Mouse (Mus musculus): ENCODE measurements around the gene Hs3st6.
"Not testable (repeated sequence)": the region's sequence is repeated elsewhere in the genome, so short reads cannot be mapped to it uniquely, and the experiment has no call there.

Gene Hs3st6

GRCm38 (mm10) chr17:24752415-24753394, at the start of gene Hs3st6:
Gene Hs3st6, plus strand, starts transcription at chr17:24752988.
- peak in 1 of 2 experiments; percentile 31 for DNase-seq

- no peak for DNase-seq
These were observed 47.0 kb upstream of the Hs3st6 start for GRCm38 (mm10) chr17:24705821-24706220.

GRCm38 (mm10) chr17:24706982-24707800, 45.6 kb upstream of the Hs3st6 start, which contains the start of gene Tbl3:
Gene Tbl3, minus strand, starts transcription at chr17:24707660.
- DNase-seq, result peak; percentile 89

- DNase-seq, result no peak
These were observed 44.9 kb upstream of the Hs3st6 start for GRCm38 (mm10) chr17:24707801-24708425.

GRCm38 (mm10) chr17:24708646-24709045, 44.1 kb upstream of the Hs3st6 start:
- DNase-seq, result no peak

- no peak for DNase-seq
These were observed 37.2 kb upstream of the Hs3st6 start for GRCm38 (mm10) chr17:24715556-24715955.

- DNase-seq, result no peak
These were observed 36.6 kb upstream of the Hs3st6 start for GRCm38 (mm10) chr17:24716166-24716682.

GRCm38 (mm10) chr17:24717943-24718342, 34.8 kb upstream of the Hs3st6 start, which contains the start of the genes Rnf151 and Rps2:
Gene Rnf151, minus strand, starts transcription at chr17:24718063.
Gene Rps2, plus strand, starts transcription at chr17:24718116.
- no peak for DNase-seq

GRCm38 (mm10) chr17:24718938-24719337, 33.9 kb upstream of the Hs3st6 start:
- DNase-seq, result not testable (repeated sequence)

- DNase-seq, result peak; percentile 95 to 98
These were observed 33.1 kb upstream of the Hs3st6 start for GRCm38 (mm10) chr17:24719494-24720222.

- not testable (repeated sequence) for DNase-seq
These were observed 32.2 kb upstream of the Hs3st6 start for GRCm38 (mm10) chr17:24720616-24721015.

GRCm38 (mm10) chr17:24721383-24721955, 31.3 kb upstream of the Hs3st6 start:
- not testable (repeated sequence) for DNase-seq

- DNase-seq, result no peak
These were observed 30.4 kb upstream of the Hs3st6 start for GRCm38 (mm10) chr17:24722220-24722924.

- no peak for DNase-seq
These were observed 29.5 kb upstream of the Hs3st6 start for GRCm38 (mm10) chr17:24723122-24723880.

GRCm38 (mm10) chr17:24723881-24724180, 29.0 kb upstream of the Hs3st6 start:
- DNase-seq, result no peak

GRCm38 (mm10) chr17:24724184-24724583, 28.6 kb upstream of the Hs3st6 start, which contains the start of gene Ndufb10:
Gene Ndufb10, minus strand, starts transcription at chr17:24724478.
- peak; percentile 93 to 95 for DNase-seq

- DNase-seq, result no peak
These were observed 27.0 kb upstream of the Hs3st6 start for GRCm38 (mm10) chr17:24725637-24726390.

GRCm38 (mm10) chr17:24727618-24728017, 25.2 kb upstream of the Hs3st6 start, which contains the start of gene Rpl3l:
Gene Rpl3l, plus strand, starts transcription at chr17:24727820.
- DNase-seq, result no peak

GRCm38 (mm10) chr17:24728184-24728583, 24.6 kb upstream of the Hs3st6 start:
- DNase-seq, result no peak
